In genomic region chr17:33816612-33817011, GRCm38 (mm10) we compare ENCODE assay signal across 8 mouse cellular contexts. TPM values are rescaled to one million over a fixed set of nuclear protein-coding genes. Genes with fewer than 3 reads are reported as not detected.
DNase-seq lines count a peak whose midpoint lies in the region; ATAC-seq lines count a peak whose summit lies in the region.

No protein-coding gene starts in this region.

- H3K27ac ChIP-seq in lung, embryonic 15.5 days, result peak overlapping the region; percentile 97
- no peak overlapping the region for H3K27ac ChIP-seq in forebrain, embryonic 14.5 days (ENCODE audit: low read depth, low read length)
- no peak overlapping the region for H3K27ac ChIP-seq in liver, embryonic 11.5 days (ENCODE audit: low read depth, low read length)
- H3K27ac ChIP-seq in stomach, embryonic 14.5 days (ENCODE audit: low read length), result no peak overlapping the region

- DNase-seq in lung, postnatal 25 days (ENCODE audit: low spot score), result no peak
- peak; percentile 28 for DNase-seq in forebrain, embryonic 14.5 days (ENCODE audit: low spot score)
- DNase-seq in liver, embryonic 11.5 days (ENCODE audit: low spot score), result no peak
- DNase-seq in MN1 (ENCODE audit: low spot score), result no peak
- no peak for DNase-seq in spleen, adult 18-20 months
- DNase-seq in left cerebral cortex, adult 11 months (ENCODE audit: low spot score), result no peak

- no peak for ATAC-seq in lung, embryonic 15.5 days (ENCODE audit: borderline replicate concordance, extremely low read depth, low FRiP score, low TSS enrichment)
- ATAC-seq in forebrain, embryonic 14.5 days, result no peak
- ATAC-seq in liver, embryonic 11.5 days (replicated peaks; ENCODE audit: low FRiP score), result no peak
- ATAC-seq in stomach, embryonic 14.5 days (ENCODE audit: insufficient number of reproducible peaks, insufficient read depth, low FRiP score, low read depth), result no peak

- no peaks in the 10 kb centered on the region for H3K9me3 ChIP-seq in lung, embryonic 15.5 days
- no peaks in the 10 kb centered on the region for H3K9me3 ChIP-seq in forebrain, embryonic 14.5 days (replicated peaks; ENCODE audit: control insufficient read depth, low read length)
- H3K9me3 ChIP-seq in liver, embryonic 11.5 days (ENCODE audit: control insufficient read depth, low read length), result no peaks in the 10 kb centered on the region
- no peaks in the 10 kb centered on the region for H3K9me3 ChIP-seq in stomach, embryonic 14.5 days (ENCODE audit: control insufficient read depth, low read depth, low read length)

- peak overlapping the region; percentile 86 for H3K4me2 ChIP-seq in lung, embryonic 15.5 days
- peak overlapping the region; percentile 95 for H3K4me2 ChIP-seq in forebrain, embryonic 14.5 days (ENCODE audit: low read length)
- peak overlapping the region; percentile 97 for H3K4me2 ChIP-seq in liver, embryonic 11.5 days
- peak overlapping the region; percentile 92 for H3K4me2 ChIP-seq in stomach, embryonic 14.5 days (replicated peaks; ENCODE audit: low read depth, low read length)

- H3K9ac ChIP-seq in lung, embryonic 15.5 days, result peak overlapping the region; percentile 69
- peak overlapping the region; percentile 89; the same call in 1 of the 2 replicates for H3K9ac ChIP-seq in forebrain, embryonic 14.5 days (ENCODE audit: low read length)
- peak overlapping the region; percentile 92; the same call in 1 of the 2 replicates for H3K9ac ChIP-seq in liver, embryonic 11.5 days (ENCODE audit: low read depth, low read length)
- H3K9ac ChIP-seq in stomach, embryonic 14.5 days (replicated peaks; ENCODE audit: low read depth, low read length), result peak overlapping the region; percentile 71; the same call in 1 of the 2 replicates

- 25% methylated on average over 5 of the region's 5 CpGs for WGBS in lung, embryonic 15.5 days
- 76% methylated on average over 5 of the region's 5 CpGs for WGBS in forebrain, embryonic 14.5 days
- WGBS in liver, embryonic 11.5 days, result 78% methylated on average over 5 of the region's 5 CpGs
- WGBS in stomach, embryonic 14.5 days, result 59% methylated on average over 5 of the region's 5 CpGs

- H3K27me3 ChIP-seq in lung, embryonic 15.5 days, result no peaks in the 10 kb centered on the region
- no peaks in the 10 kb centered on the region for H3K27me3 ChIP-seq in forebrain, embryonic 14.5 days (replicated peaks; ENCODE audit: control insufficient read depth, insufficient read depth, low read length)
- no peaks in the 10 kb centered on the region for H3K27me3 ChIP-seq in liver, embryonic 11.5 days (replicated peaks; ENCODE audit: control insufficient read depth, insufficient read depth, low read length)
- no peaks in the 10 kb centered on the region for H3K27me3 ChIP-seq in stomach, embryonic 14.5 days (ENCODE audit: control insufficient read depth, insufficient read depth, low read length)

- peaks cover 32% of the 10 kb centered on the region for H3K36me3 ChIP-seq in lung, embryonic 15.5 days
- H3K36me3 ChIP-seq in forebrain, embryonic 14.5 days (ENCODE audit: control insufficient read depth, insufficient read depth, low read length), result peaks cover 30% of the 10 kb centered on the region
- H3K36me3 ChIP-seq in liver, embryonic 11.5 days (ENCODE audit: control insufficient read depth, insufficient read depth, low read length), result peaks cover 20% of the 10 kb centered on the region
- H3K36me3 ChIP-seq in stomach, embryonic 14.5 days (ENCODE audit: control insufficient read depth, insufficient read depth, low read length), result peaks cover 22% of the 10 kb centered on the region; the same call in 1 of the 2 replicates

- peaks cover 44% of the 10 kb centered on the region for H3K4me1 ChIP-seq in lung, embryonic 15.5 days
- H3K4me1 ChIP-seq in forebrain, embryonic 14.5 days (ENCODE audit: control insufficient read depth, insufficient read depth, low read length), result peaks cover 10% of the 10 kb centered on the region; the same call in 1 of the 2 replicates
- H3K4me1 ChIP-seq in liver, embryonic 11.5 days (replicated peaks; ENCODE audit: control insufficient read depth, insufficient read depth, low read length), result peaks cover 19% of the 10 kb centered on the region
- peaks cover 10% of the 10 kb centered on the region; the same call in 1 of the 2 replicates for H3K4me1 ChIP-seq in stomach, embryonic 14.5 days (ENCODE audit: control insufficient read depth, insufficient read depth, low read length)

- peak overlapping the region; percentile 59 for H3K4me3 ChIP-seq in lung, embryonic 15.5 days
- peak overlapping the region; percentile 44; the same call in 1 of the 2 replicates for H3K4me3 ChIP-seq in forebrain, embryonic 14.5 days (ENCODE audit: low read depth, low read length)
- H3K4me3 ChIP-seq in liver, embryonic 11.5 days (ENCODE audit: low read depth, low read length), result peak overlapping the region; percentile 66
- peak overlapping the region; percentile 48; the same call in 1 of the 2 replicates for H3K4me3 ChIP-seq in stomach, embryonic 14.5 days (ENCODE audit: low read depth, low read length)

RNA-seq across cellular contexts. Expression of gene Kank3, which starts 6.3 kb away (rescaled TPM):
- polyA plus RNA-seq in lung, embryonic 15.5 days (2015; fragmentation: Nextera tagmentation; extraction: Ambion mirVana), result 68.0 and 77.8 TPM in 2 replicates
- polyA plus RNA-seq in forebrain, embryonic 14.5 days (2014; fragmentation: Nextera tagmentation; extraction: Ambion mirVana), result 35.6 and 37.2 TPM in 2 replicates
- polyA plus RNA-seq in liver, embryonic 11.5 days (2014; fragmentation: Nextera tagmentation; extraction: Ambion mirVana), result 21.4 and 23.4 TPM in 2 replicates
- 32.5 and 33.5 TPM in 2 replicates for polyA plus RNA-seq in stomach, embryonic 14.5 days (2014; fragmentation: Nextera tagmentation; extraction: Ambion mirVana)

RNA-seq across cellular contexts. Expression of gene Rps28, which starts 7.8 kb away (rescaled TPM):
- 885 and 959 TPM in 2 replicates for polyA plus RNA-seq in lung, embryonic 15.5 days (2015; fragmentation: Nextera tagmentation; extraction: Ambion mirVana)
- polyA plus RNA-seq in forebrain, embryonic 14.5 days (2014; fragmentation: Nextera tagmentation; extraction: Ambion mirVana), result 624 and 885 TPM in 2 replicates
- 1,026 and 1,173 TPM in 2 replicates for polyA plus RNA-seq in liver, embryonic 11.5 days (2014; fragmentation: Nextera tagmentation; extraction: Ambion mirVana)
- polyA plus RNA-seq in stomach, embryonic 14.5 days (2014; fragmentation: Nextera tagmentation; extraction: Ambion mirVana), result 1,306 and 1,470 TPM in 2 replicates

RNA-seq across cellular contexts. Expression of gene Ndufa7, which starts 7.8 kb away (rescaled TPM):
- 425 and 461 TPM in 2 replicates for polyA plus RNA-seq in lung, embryonic 15.5 days (2015; fragmentation: Nextera tagmentation; extraction: Ambion mirVana)
- polyA plus RNA-seq in forebrain, embryonic 14.5 days (2014; fragmentation: Nextera tagmentation; extraction: Ambion mirVana), result 461 and 608 TPM in 2 replicates
- 390 and 411 TPM in 2 replicates for polyA plus RNA-seq in liver, embryonic 11.5 days (2014; fragmentation: Nextera tagmentation; extraction: Ambion mirVana)
- polyA plus RNA-seq in stomach, embryonic 14.5 days (2014; fragmentation: Nextera tagmentation; extraction: Ambion mirVana), result 471 and 592 TPM in 2 replicates

RNA-seq across cellular contexts. Expression of gene Cd320, which starts 26.3 kb away (rescaled TPM):
- 69.4 and 74.0 TPM in 2 replicates for polyA plus RNA-seq in lung, embryonic 15.5 days (2015; fragmentation: Nextera tagmentation; extraction: Ambion mirVana)
- 66.8 and 86.0 TPM in 2 replicates for polyA plus RNA-seq in forebrain, embryonic 14.5 days (2014; fragmentation: Nextera tagmentation; extraction: Ambion mirVana)
- 44.1 and 49.7 TPM in 2 replicates for polyA plus RNA-seq in liver, embryonic 11.5 days (2014; fragmentation: Nextera tagmentation; extraction: Ambion mirVana)
- 75.6 and 79.6 TPM in 2 replicates for polyA plus RNA-seq in stomach, embryonic 14.5 days (2014; fragmentation: Nextera tagmentation; extraction: Ambion mirVana)

RNA-seq across cellular contexts. Expression of gene Angptl4, which starts 35.0 kb away (rescaled TPM):
- 43.7 and 47.0 TPM in 2 replicates for polyA plus RNA-seq in lung, embryonic 15.5 days (2015; fragmentation: Nextera tagmentation; extraction: Ambion mirVana)
- 15.2 and 15.8 TPM in 2 replicates for polyA plus RNA-seq in forebrain, embryonic 14.5 days (2014; fragmentation: Nextera tagmentation; extraction: Ambion mirVana)
- 28.1 and 31.9 TPM in 2 replicates for polyA plus RNA-seq in liver, embryonic 11.5 days (2014; fragmentation: Nextera tagmentation; extraction: Ambion mirVana)
- 22.5 and 25.1 TPM in 2 replicates for polyA plus RNA-seq in stomach, embryonic 14.5 days (2014; fragmentation: Nextera tagmentation; extraction: Ambion mirVana)
